Mouse (Mus musculus): ENCODE results near the gene Gpsm2. TPM values are rescaled to one million over a fixed set of nuclear protein-coding genes. Genes with fewer than 3 reads are reported as not detected.
"Not testable (repeated sequence)": the region's sequence is repeated elsewhere in the genome, so short reads cannot be mapped to it uniquely, and the experiment has no call there.

Gpsm2 gene
- polyA plus RNA-seq, 1 experiment = 0.83 TPM

- H3K27ac ChIP-seq (replicated peaks; ENCODE audit: low read depth, low read length) = no peak overlapping the region
These were observed 19.3 kb downstream of the Gpsm2 start for GRCm38 (mm10) chr3:108702789-108703188.

DNA sequence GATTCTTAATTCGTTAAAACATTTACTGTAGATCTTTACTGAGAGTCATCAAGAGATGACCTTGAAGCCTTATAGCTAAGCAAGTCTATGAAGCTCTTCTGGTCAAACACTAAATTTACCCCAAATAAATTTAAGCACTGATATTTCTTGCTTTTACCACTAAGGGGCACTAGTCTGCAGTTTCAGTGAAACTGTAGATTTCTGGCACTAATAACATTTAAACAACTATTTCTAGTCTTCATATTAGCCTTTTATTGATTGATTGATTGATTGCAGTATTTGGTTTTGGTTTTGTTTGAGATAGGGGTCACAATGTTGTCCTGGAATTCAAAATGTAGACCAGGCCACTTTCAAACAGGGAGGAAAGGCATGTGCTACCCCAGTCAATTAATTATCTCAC lies 20.9 kb downstream of the Gpsm2 start:
- no peak overlapping the region for H3K4me3 ChIP-seq (ENCODE audit: insufficient read depth, low read depth, low read length)
- no peaks in the 10 kb centered on the region for H3K4me1 ChIP-seq (ENCODE audit: control insufficient read depth, insufficient read depth, insufficient read length, low read length)
- no peak overlapping the region for H3K27ac ChIP-seq (replicated peaks; ENCODE audit: low read depth, low read length)

More at GRCm38 (mm10) chr3:108702789-108703188, 19.3 kb downstream of the Gpsm2 start:
- no peaks in the 10 kb centered on the region for H3K4me1 ChIP-seq (ENCODE audit: control insufficient read depth, insufficient read depth, insufficient read length, low read length)
- H3K4me3 ChIP-seq (ENCODE audit: insufficient read depth, low read depth, low read length) = no peak overlapping the region

- no peaks in the 10 kb centered on the region for H3K4me1 ChIP-seq (ENCODE audit: control insufficient read depth, insufficient read depth, insufficient read length, low read length)
These were observed 22.3 kb downstream of the Gpsm2 start for GRCm38 (mm10) chr3:108699786-108700185.

DNA sequence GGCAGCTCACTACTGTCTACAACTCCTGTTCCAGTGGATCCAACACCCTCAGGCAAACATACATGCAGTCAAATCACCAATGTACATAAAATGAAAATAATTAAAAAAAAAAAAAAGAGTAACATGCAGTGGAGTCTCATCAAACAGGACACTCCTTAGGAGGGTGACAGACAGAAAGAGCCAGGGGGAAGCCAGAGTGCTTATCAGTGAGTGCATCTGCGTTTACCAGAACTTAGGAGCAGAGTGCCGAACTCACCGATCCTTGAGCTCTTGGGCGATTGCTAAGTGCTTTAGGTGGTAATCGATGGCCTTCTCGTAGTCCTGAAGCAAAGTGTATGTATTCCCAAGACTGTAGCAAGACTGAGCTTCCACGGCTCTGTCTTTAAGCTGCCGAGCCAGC lies 23.4 kb downstream of the Gpsm2 start:
- Histone ChIP-seq H3K4me3 (ENCODE audit: insufficient read depth, low read depth, low read length) (no peak overlapping the region), H3K4me1 (ENCODE audit: control insufficient read depth, insufficient read depth, insufficient read length, low read length) (no peaks in the 10 kb centered on the region), H3K27ac (replicated peaks; ENCODE audit: low read depth, low read length) (no peak overlapping the region)

More at GRCm38 (mm10) chr3:108699786-108700185, 22.3 kb downstream of the Gpsm2 start:
- H3K4me3 ChIP-seq (ENCODE audit: insufficient read depth, low read depth, low read length) = no peak overlapping the region
- no peak overlapping the region for H3K27ac ChIP-seq (replicated peaks; ENCODE audit: low read depth, low read length)

DNA sequence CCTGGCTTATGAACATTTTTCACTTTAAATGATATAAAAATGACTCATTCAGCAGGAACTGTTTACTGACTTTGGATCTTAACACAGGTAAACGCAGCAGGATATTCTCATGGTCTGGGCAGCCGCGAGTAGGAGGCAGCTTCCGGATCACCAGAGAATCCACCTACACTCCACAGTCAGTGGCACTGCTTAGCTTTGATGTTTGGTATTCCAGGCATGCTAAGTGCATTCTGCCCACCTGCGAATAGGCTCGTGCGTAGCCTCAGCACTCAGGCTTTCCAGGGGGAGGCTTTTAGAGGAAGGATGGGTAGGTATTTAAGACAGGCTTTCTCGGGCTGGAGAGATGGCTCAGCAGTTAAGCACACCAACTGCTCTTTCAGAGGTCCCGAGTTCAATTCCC lies 27.8 kb downstream of the Gpsm2 start:
- Histone ChIP-seq H3K27ac (replicated peaks; ENCODE audit: low read depth, low read length) (no peak overlapping the region), H3K4me1 (ENCODE audit: control insufficient read depth, insufficient read depth, insufficient read length, low read length) (no peaks in the 10 kb centered on the region), H3K4me3 (ENCODE audit: insufficient read depth, low read depth, low read length) (no peak overlapping the region)

DNA sequence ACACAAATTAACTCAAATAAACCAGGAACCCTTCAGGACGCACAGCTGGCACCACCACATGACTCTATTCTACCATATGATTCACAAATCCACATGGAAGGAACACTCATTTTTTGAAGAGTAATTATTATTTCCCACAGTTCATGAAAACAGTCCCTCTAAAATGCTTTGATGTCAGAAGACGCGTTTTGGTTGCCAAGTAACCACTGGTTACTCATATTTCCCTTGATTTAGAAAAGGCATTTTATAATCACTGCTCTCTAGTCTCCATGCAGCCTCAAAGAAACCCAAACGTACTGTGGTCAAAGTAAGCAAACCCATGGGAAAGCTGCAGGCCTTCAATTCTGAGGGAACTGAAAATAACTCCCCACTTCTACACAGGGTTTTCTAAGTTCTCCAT lies 32.1 kb downstream of the Gpsm2 start:
- H3K4me1 ChIP-seq (ENCODE audit: control insufficient read depth, insufficient read depth, insufficient read length, low read length) = no peaks in the 10 kb centered on the region
- H3K27ac ChIP-seq (replicated peaks; ENCODE audit: low read depth, low read length) = no peak overlapping the region
- no peak overlapping the region for H3K4me3 ChIP-seq (ENCODE audit: insufficient read depth, low read depth, low read length)

GRCm38 (mm10) chr3:108689446-108689845 lies 32.7 kb downstream of the Gpsm2 start:
- no peaks in the 10 kb centered on the region for H3K4me1 ChIP-seq (ENCODE audit: control insufficient read depth, insufficient read depth, insufficient read length, low read length)
- H3K4me3 ChIP-seq (ENCODE audit: insufficient read depth, low read depth, low read length) = no peak overlapping the region
- H3K27ac ChIP-seq (replicated peaks; ENCODE audit: low read depth, low read length) = no peak overlapping the region

DNA sequence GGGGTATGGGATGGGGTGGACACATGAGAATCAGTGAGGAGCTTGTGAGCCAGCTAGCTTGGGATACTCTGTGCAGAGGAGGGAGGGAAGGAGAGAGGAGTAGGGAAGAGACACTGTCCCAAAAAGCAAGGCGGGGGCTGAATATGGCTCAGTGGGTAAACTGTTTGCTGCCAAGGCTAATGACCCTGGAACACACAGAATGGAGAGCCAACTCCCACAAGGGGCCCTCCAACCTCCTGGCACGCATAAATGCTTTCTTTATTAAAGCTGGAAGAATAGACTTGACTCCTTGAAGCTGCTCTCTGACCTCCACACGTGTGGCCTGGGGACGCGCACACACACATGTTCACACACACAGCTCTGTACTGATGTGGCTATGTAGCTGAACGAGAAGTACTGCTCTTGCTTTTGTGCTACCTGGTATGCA lies 33.1 kb downstream of the Gpsm2 start:
- Histone ChIP-seq H3K4me3 (ENCODE audit: insufficient read depth, low read depth, low read length) (no peak overlapping the region), H3K4me1 (ENCODE audit: control insufficient read depth, insufficient read depth, insufficient read length, low read length) (no peaks in the 10 kb centered on the region), H3K27ac (replicated peaks; ENCODE audit: low read depth, low read length) (no peak overlapping the region)

DNA sequence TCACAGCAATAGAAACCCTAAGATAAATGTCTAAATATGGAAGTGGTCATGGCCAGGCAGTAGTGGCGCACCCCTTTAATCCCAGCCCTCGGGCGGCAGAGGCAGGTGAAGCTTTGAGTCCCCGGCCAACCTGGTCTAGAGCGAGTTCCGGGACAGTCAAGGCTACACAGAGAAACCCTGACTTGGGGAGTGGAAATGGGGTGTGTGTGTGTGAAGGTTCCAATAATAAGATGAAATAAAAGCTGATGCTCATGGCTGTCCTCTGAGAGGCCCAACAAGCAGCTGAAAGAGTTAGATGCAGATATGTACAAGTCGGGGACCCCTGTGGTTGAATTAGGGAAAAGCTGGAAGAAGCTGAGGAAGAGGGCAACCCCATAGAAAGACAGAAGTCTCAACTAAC lies 36.4 kb downstream of the Gpsm2 start:
- Histone ChIP-seq H3K27ac (replicated peaks; ENCODE audit: low read depth, low read length) (no peak overlapping the region), H3K4me3 (ENCODE audit: insufficient read depth, low read depth, low read length) (no peak overlapping the region), H3K4me1 (ENCODE audit: control insufficient read depth, insufficient read depth, insufficient read length, low read length) (no peaks in the 10 kb centered on the region)

DNA sequence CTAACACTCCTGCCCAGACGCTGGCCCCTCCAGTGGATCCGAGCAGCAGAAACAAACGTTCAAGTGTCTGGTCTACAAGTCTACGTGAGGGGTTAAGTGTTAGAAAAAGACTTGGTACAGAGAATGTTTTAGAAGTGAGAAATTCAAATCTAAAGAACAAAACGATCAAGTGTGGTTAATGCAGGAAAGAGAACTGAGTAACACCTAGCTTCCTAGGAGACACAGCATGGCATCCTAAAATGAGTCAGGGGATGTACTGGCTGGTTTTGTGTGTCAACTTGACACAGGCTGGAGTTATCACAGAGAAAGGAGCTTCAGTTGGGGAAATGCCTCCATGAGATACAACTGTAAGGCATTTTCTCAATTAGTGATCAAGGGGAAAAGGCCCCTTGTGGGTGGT lies 38.5 kb downstream of the Gpsm2 start:
- not testable (repeated sequence) for H3K4me3 ChIP-seq (ENCODE audit: insufficient read depth, low read depth, low read length); H3K27ac ChIP-seq (replicated peaks; ENCODE audit: low read depth, low read length); H3K4me1 ChIP-seq (ENCODE audit: control insufficient read depth, insufficient read depth, insufficient read length, low read length)

DNA sequence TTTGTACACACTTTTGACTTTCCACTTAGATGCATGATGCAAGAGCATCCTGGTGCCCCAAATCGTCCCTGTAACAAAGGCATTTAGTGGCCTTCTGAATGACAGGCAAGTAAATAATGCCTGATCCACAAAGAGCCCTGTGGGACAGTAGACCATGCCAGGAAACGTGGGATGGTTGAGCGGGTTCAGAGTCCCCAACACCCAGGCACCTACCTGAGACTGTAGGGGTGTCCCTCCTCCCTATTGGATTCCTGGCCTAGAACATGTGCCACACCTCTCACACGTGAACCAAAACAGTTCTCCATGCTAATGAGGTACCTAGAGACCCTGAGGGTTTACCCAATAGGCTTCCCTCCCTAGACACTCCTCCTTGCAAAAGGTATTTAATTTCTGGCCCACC lies 41.1 kb downstream of the Gpsm2 start:
- H3K4me1 ChIP-seq (ENCODE audit: control insufficient read depth, insufficient read depth, insufficient read length, low read length) = no peaks in the 10 kb centered on the region
- no peak overlapping the region for H3K27ac ChIP-seq (replicated peaks; ENCODE audit: low read depth, low read length)
- no peak overlapping the region for H3K4me3 ChIP-seq (ENCODE audit: insufficient read depth, low read depth, low read length)

GRCm38 (mm10) chr3:108676616-108677015 lies 45.5 kb downstream of the Gpsm2 start:
- no peak overlapping the region for H3K27ac ChIP-seq (replicated peaks; ENCODE audit: low read depth, low read length)
- H3K4me3 ChIP-seq (ENCODE audit: insufficient read depth, low read depth, low read length) = no peak overlapping the region
- no peaks in the 10 kb centered on the region for H3K4me1 ChIP-seq (ENCODE audit: control insufficient read depth, insufficient read depth, insufficient read length, low read length)

DNA sequence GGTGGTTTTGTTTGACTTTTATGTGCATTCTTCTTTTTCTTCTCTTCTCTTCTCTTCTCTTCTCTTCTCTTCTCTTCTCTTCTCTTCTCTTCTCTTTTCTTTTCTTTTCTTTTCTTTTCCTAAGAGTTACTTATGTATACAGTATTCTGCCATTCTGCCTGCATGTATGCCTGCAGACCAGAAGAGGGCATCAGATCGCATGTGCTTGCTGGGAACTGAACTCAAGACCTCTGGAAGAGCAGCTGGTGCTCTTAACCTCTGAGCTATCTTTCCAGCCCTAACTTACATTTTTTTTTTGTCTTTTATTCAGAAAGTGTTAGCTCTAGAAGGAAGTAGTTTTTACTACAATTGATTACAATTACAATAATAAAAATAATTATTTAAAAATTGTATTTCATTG lies 61.2 kb downstream of the Gpsm2 start:
- Histone ChIP-seq H3K4me3 (ENCODE audit: insufficient read depth, low read depth, low read length) (no peak overlapping the region), H3K4me1 (ENCODE audit: control insufficient read depth, insufficient read depth, insufficient read length, low read length) (no peaks in the 10 kb centered on the region)

DNA sequence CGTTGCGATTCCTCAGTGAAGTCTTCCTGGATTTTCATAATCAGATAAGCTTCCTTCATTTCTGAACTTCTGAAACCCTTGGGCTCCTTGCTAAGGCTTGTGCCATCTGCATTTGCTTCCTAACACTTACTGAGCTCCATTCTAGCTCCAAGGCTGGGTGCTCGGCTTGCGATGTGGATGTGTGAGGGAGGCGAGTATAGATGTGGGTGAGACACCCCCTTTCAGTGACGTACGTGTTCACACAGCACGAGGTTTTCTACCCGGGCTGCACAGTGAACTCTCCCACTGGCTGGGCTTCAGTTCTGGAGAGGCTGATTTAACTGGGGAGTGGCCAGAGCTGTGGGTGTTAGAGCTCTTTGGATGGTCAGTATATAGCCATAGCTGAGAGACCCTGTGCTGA lies 63.5 kb downstream of the Gpsm2 start:
- peaks cover 6% of the 10 kb centered on the region; the same call in 1 of the 2 replicates for H3K4me1 ChIP-seq (ENCODE audit: control insufficient read depth, insufficient read depth, insufficient read length, low read length)
- no peak overlapping the region for H3K27ac ChIP-seq (replicated peaks; ENCODE audit: low read depth, low read length)
- no peak overlapping the region for H3K4me3 ChIP-seq (ENCODE audit: insufficient read depth, low read depth, low read length)

More for the DNA sequence above, 61.2 kb downstream of the Gpsm2 start:
- H3K27ac ChIP-seq (replicated peaks; ENCODE audit: low read depth, low read length) = no peak overlapping the region

DNA sequence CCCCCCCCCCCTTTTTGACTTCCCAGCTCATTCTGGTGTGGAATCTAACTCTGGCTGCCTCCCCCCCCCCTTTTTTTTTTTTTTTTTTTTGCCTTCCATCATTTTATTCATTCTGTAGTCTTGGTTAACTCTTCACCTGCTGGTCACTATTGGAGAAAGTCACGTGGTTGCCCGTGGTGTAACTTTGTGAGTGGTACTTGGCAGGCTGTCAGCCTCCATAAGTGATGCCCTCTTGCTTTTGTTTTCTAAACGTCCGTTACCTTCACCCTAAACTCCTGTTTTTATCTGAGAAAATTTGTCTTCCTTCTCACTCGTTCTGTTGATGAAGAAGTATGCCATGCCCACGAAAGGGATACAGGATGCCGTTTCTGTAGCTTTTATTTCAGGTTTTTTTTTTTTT lies 66.6 kb downstream of the Gpsm2 start:
- Histone ChIP-seq H3K4me1 (ENCODE audit: control insufficient read depth, insufficient read depth, insufficient read length, low read length) (peaks cover 6% of the 10 kb centered on the region; the same call in 1 of the 2 replicates), H3K4me3 (ENCODE audit: insufficient read depth, low read depth, low read length) (no peak overlapping the region), H3K27ac (replicated peaks; ENCODE audit: low read depth, low read length) (no peak overlapping the region)

GRCm38 (mm10) chr3:108654566-108654965 lies 67.5 kb downstream of the Gpsm2 start:
- Histone ChIP-seq H3K4me1 (ENCODE audit: control insufficient read depth, insufficient read depth, insufficient read length, low read length) (peaks cover 6% of the 10 kb centered on the region; the same call in 1 of the 2 replicates), H3K4me3 (ENCODE audit: insufficient read depth, low read depth, low read length) (peak overlapping the region; percentile 100), H3K27ac (replicated peaks; ENCODE audit: low read depth, low read length) (no peak overlapping the region)

Data from brown adipose tissue, adult 24 weeks (tissue).